Mouse (Mus musculus) spleen, adult 12 weeks (tissue): ENCODE data around the gene Klf4.

Experiments used
- DNase-seq: peaks from one replicate; pipeline ENCODE4 v3.0.0; 2022; ENCODE audit warnings: low spot score

The Klf4 gene

GRCm38 (mm10) chr4:55532407-55533195 lies at the start of gene Klf4:
Klf4 (minus strand) TSS chr4:55532466.
- DNase-seq, result peak; percentile 71

GRCm38 (mm10) chr4:55571432-55571831 lies 39.2 kb upstream of the Klf4 start:
- DNase-seq, result no peak

- DNase-seq, result no peak
Measured at GRCm38 (mm10) chr4:55567986-55568385, 35.7 kb upstream of the Klf4 start.

GRCm38 (mm10) chr4:55567575-55567974 lies 35.3 kb upstream of the Klf4 start:
- no peak for DNase-seq

GRCm38 (mm10) chr4:55564317-55564716 lies 32.1 kb upstream of the Klf4 start:
- DNase-seq, result no peak

GRCm38 (mm10) chr4:55563050-55563449 lies 30.8 kb upstream of the Klf4 start:
- no peak for DNase-seq

- no peak for DNase-seq
Measured at GRCm38 (mm10) chr4:55562062-55562461, 29.8 kb upstream of the Klf4 start.

- no peak for DNase-seq
Measured at GRCm38 (mm10) chr4:55546869-55547268, 14.6 kb upstream of the Klf4 start.

GRCm38 (mm10) chr4:55542753-55543152 lies 10.5 kb upstream of the Klf4 start:
- DNase-seq, result no peak

GRCm38 (mm10) chr4:55541654-55542053 lies 9.4 kb upstream of the Klf4 start:
- no peak for DNase-seq

GRCm38 (mm10) chr4:55541221-55541620 lies 9.0 kb upstream of the Klf4 start:
- no peak for DNase-seq

GRCm38 (mm10) chr4:55535012-55535411 lies 2.7 kb upstream of the Klf4 start:
- no peak for DNase-seq

GRCm38 (mm10) chr4:55534510-55534909 lies 2.2 kb upstream of the Klf4 start:
- no peak for DNase-seq

- no peak for DNase-seq
Measured at GRCm38 (mm10) chr4:55533803-55534254, 1.6 kb upstream of the Klf4 start.

GRCm38 (mm10) chr4:55533196-55533802 lies 1.0 kb upstream of the Klf4 start:
- DNase-seq, result no peak

- no peak for DNase-seq
Measured at GRCm38 (mm10) chr4:55531856-55532406, 335 bp downstream of the Klf4 start.

GRCm38 (mm10) chr4:55531096-55531855 lies 990 bp downstream of the Klf4 start:
- DNase-seq, result peak; percentile 4

- DNase-seq, result no peak
Measured at GRCm38 (mm10) chr4:55530731-55531095, 1.6 kb downstream of the Klf4 start.

- peak; percentile 22 for DNase-seq
Measured at GRCm38 (mm10) chr4:55530236-55530635, 2.0 kb downstream of the Klf4 start.

GRCm38 (mm10) chr4:55528404-55528803 lies 3.9 kb downstream of the Klf4 start:
- no peak for DNase-seq

- DNase-seq, result no peak
Measured at GRCm38 (mm10) chr4:55527931-55528330, 4.3 kb downstream of the Klf4 start.

GRCm38 (mm10) chr4:55526247-55527115 lies 5.8 kb downstream of the Klf4 start:
- DNase-seq, result no peak
